Mouse (Mus musculus) liver, postnatal 0 days (tissue): Measurements from ENCODE around the gene Daglb. TPM values are rescaled to one million over a fixed set of nuclear protein-coding genes. Genes with fewer than 3 reads are reported as not detected.
"Not testable (repeated sequence)": the region's sequence is repeated elsewhere in the genome, so short reads cannot be mapped to it uniquely, and the experiment has no call there.

ENCODE experiments used
- ATAC-seq: fragments of 200-750 bp; cut with Nextera tagmentation; 2 replicates; pipeline ENCODE4 v1.8.0; 2017; ENCODE audit warnings: mild to moderate bottlenecking, moderate library complexity
- DNase-seq: peaks from one replicate; pipeline ENCODE4 v3.0.0-alpha.2; 2016
- H3K27ac ChIP-seq: fragments of 300-500 bp; sonication (generic); 2 replicates; pipeline ENCODE4 v1.5.1; 2014; ENCODE audit warnings: antibody characterized with exemption, moderate library complexity, mild to moderate bottlenecking, low read depth
- H3K27me3 ChIP-seq: fragments of 300-500 bp; sonication (generic); 2 replicates; pipeline ENCODE4 v1.6.1; 2014; ENCODE audit warnings: low read length, control low read depth, mixed read lengths; ENCODE audit not compliant: insufficient read depth
- H3K36me3 ChIP-seq: fragments of 300-500 bp; sonication (generic); replicated peaks from 2 replicates; pipeline ENCODE4 v1.6.1; 2014; ENCODE audit warnings: mild to moderate bottlenecking, control low read depth, low read length, moderate library complexity, mixed read lengths; ENCODE audit not compliant: insufficient read depth
- H3K4me1 ChIP-seq: fragments of 300-500 bp; sonication (generic); 2 replicates; pipeline ENCODE4 v1.6.1; 2014; ENCODE audit warnings: antibody characterized with exemption, mild to moderate bottlenecking, control low read depth; ENCODE audit not compliant: insufficient read depth
- H3K4me2 ChIP-seq: fragments of 300-500 bp; sonication (generic); 2 replicates; pipeline ENCODE4 v1.6.1; 2014; ENCODE audit warnings: low read depth, mild to moderate bottlenecking, low read length, moderate library complexity, mixed read lengths
- H3K4me3 ChIP-seq: fragments of 300-500 bp; sonication (generic); 2 replicates; pipeline ENCODE4 v1.5.1; 2014; ENCODE audit warnings: low read depth, low read length
- H3K9ac ChIP-seq: fragments of 300-500 bp; sonication (generic); replicated peaks from 2 replicates; pipeline ENCODE4 v1.6.1; 2014; ENCODE audit warnings: mild to moderate bottlenecking, moderate library complexity
- H3K9me3 ChIP-seq: fragments of 300-500 bp; sonication (generic); 2 replicates; pipeline ENCODE4 v1.6.1; 2016; ENCODE audit warnings: mild to moderate bottlenecking, control low read depth, low read length, mixed read lengths
- CTCF ChIP-seq: sonication (generic); IDR thresholded peaks from 2 replicates; pipeline ENCODE4 v1.5.1; 2016; ENCODE audit warnings: antibody characterized with exemption, low read depth
- EP300 ChIP-seq: IDR thresholded peaks from 2 replicates; pipeline ENCODE4 v1.6.1; 2016; ENCODE audit warnings: antibody characterized with exemption, low read depth, mild to moderate bottlenecking
- WGBS: fragments of 180-500 bp; shearing (Covaris S2); extraction: QIAGEN DNeasy Blood & Tissue Kit; methylation state at CpG from one replicate; pipeline ENCODE4 v1.1.7; 2014; ENCODE audit not compliant: insufficient replicate concordance; 5-methylcytosine and 5-hydroxymethylcytosine counted together
- polyA plus RNA-seq: library from polyadenylated mRNA; unstranded; fragments of >200 nt; fragmentation: Nextera tagmentation; extraction: Ambion mirVana; gene quantifications from 2 replicates; pipeline ENCODE4 v1.2.1, GENCODE M21; 2015

Daglb gene
- polyA plus RNA-seq, 1 experiment from 2014 or later, result 5.6 TPM

- Histone ChIP-seq H3K27me3 (no peaks in the 10 kb centered on the region), H3K27ac (no peak overlapping the region), H3K4me2 (no peak overlapping the region), H3K36me3 (peaks cover 22% of the 10 kb centered on the region), H3K9ac (no peak overlapping the region), H3K4me1 (no peaks in the 10 kb centered on the region), H3K4me3 (no peak overlapping the region), H3K9me3 (no peaks in the 10 kb centered on the region)
- DNase-seq (no peak), ATAC-seq (no peak)
- TF ChIP-seq CTCF, result no peak
- no peak for TF ChIP-seq EP300
- WGBS, result 96% methylated on average over 6 of the region's 6 CpGs
Measured at GRCm38 (mm10) chr5:143495708-143496107, 31.3 kb downstream of the Daglb start.

- Histone ChIP-seq H3K9ac (no peak overlapping the region), H3K4me2 (no peak overlapping the region), H3K4me3 (no peak overlapping the region), H3K27ac (no peak overlapping the region), H3K27me3 (no peaks in the 10 kb centered on the region), H3K4me1 (no peaks in the 10 kb centered on the region), H3K36me3 (peaks cover 27% of the 10 kb centered on the region), H3K9me3 (no peaks in the 10 kb centered on the region)
- ATAC-seq (no peak), DNase-seq (no peak)
- WGBS, result 73% methylated on average over 3 of the region's 3 CpGs
- no peak for TF ChIP-seq EP300
- TF ChIP-seq CTCF, result no peak; the same call in 1 of the 2 replicates
Measured at GRCm38 (mm10) chr5:143497451-143497850, 33.1 kb downstream of the Daglb start.

GRCm38 (mm10) chr5:143499197-143499596, 34.8 kb downstream of the Daglb start:
- TF ChIP-seq CTCF (no peak), EP300 (no peak)
- DNase-seq (peak; percentile 16), ATAC-seq (no peak)
- Histone ChIP-seq H3K36me3 (peaks cover 30% of the 10 kb centered on the region), H3K4me2 (no peak overlapping the region), H3K4me1 (no peaks in the 10 kb centered on the region), H3K27ac (no peak overlapping the region), H3K27me3 (no peaks in the 10 kb centered on the region), H3K4me3 (no peak overlapping the region), H3K9ac (no peak overlapping the region), H3K9me3 (no peaks in the 10 kb centered on the region)
- 71% methylated on average over 7 of the region's 7 CpGs for WGBS

- H3K27ac ChIP-seq, result no peak overlapping the region
- WGBS, result 31% methylated on average over 4 of the region's 4 CpGs
- TF ChIP-seq CTCF (no peak), EP300 (no peak)
- DNase-seq (no peak), ATAC-seq (no peak)
- H3K9ac ChIP-seq, result no peak overlapping the region
- H3K4me2 ChIP-seq, result no peak overlapping the region
- peaks cover 31% of the 10 kb centered on the region for H3K36me3 ChIP-seq
- H3K9me3 ChIP-seq, result no peaks in the 10 kb centered on the region
- no peaks in the 10 kb centered on the region for H3K4me1 ChIP-seq
- H3K27me3 ChIP-seq, result no peaks in the 10 kb centered on the region
- H3K4me3 ChIP-seq, result no peak overlapping the region
Measured at GRCm38 (mm10) chr5:143499686-143500085, 35.3 kb downstream of the Daglb start.

GRCm38 (mm10) chr5:143500711-143501110, 36.3 kb downstream of the Daglb start:
- ATAC-seq, DNase-seq, H3K4me2 ChIP-seq: not testable (repeated sequence)

GRCm38 (mm10) chr5:143501140-143501539, 36.8 kb downstream of the Daglb start:
- Histone ChIP-seq H3K4me1 (no peaks in the 10 kb centered on the region), H3K4me3 (no peak overlapping the region), H3K27ac (no peak overlapping the region), H3K27me3 (no peaks in the 10 kb centered on the region), H3K36me3 (peaks cover 34% of the 10 kb centered on the region), H3K9me3 (no peaks in the 10 kb centered on the region), H3K4me2 (no peak overlapping the region), H3K9ac (no peak overlapping the region)
- whole genome bisulfite sequencing, result 79% methylated on average over 8 of the region's 8 CpGs
- no peak for TF ChIP-seq EP300
- no peak for TF ChIP-seq CTCF
- no peak for ATAC-seq
- no peak for DNase-seq

More at GRCm38 (mm10) chr5:143500711-143501110, 36.3 kb downstream of the Daglb start:
- H3K27ac ChIP-seq, H3K9ac ChIP-seq, H3K4me1 ChIP-seq, H3K9me3 ChIP-seq, H3K4me3 ChIP-seq, H3K27me3 ChIP-seq: not testable (repeated sequence)
- 92% methylated on average over 12 of the region's 14 CpGs for WGBS
- peaks cover 34% of the 10 kb centered on the region for H3K36me3 ChIP-seq

- Histone ChIP-seq H3K27me3 (no peaks in the 10 kb centered on the region), H3K27ac (no peak overlapping the region), H3K4me3 (no peak overlapping the region), H3K9ac (no peak overlapping the region), H3K4me1 (no peaks in the 10 kb centered on the region), H3K9me3 (no peaks in the 10 kb centered on the region), H3K36me3 (peaks cover 34% of the 10 kb centered on the region), H3K4me2 (no peak overlapping the region)
- ATAC-seq (no peak), DNase-seq (no peak)
- WGBS, result 80% methylated on average over 2 of the region's 2 CpGs
- TF ChIP-seq CTCF, result no peak
- TF ChIP-seq EP300, result no peak
Measured at GRCm38 (mm10) chr5:143501649-143502048, 37.3 kb downstream of the Daglb start.
